Mouse (Mus musculus) lung, postnatal 0 days (tissue): ENCODE results near the gene Aff4. TPM values are rescaled to one million over a fixed set of nuclear protein-coding genes. Genes with fewer than 3 reads are reported as not detected.

ENCODE experiments used
- ATAC-seq: fragments of 200-750 bp; cut with Nextera tagmentation; 2 replicates; pipeline ENCODE4 v1.8.0; 2017; ENCODE audit warnings: moderate library complexity
- DNase-seq: peaks from one replicate; pipeline ENCODE4 v3.0.0-alpha.2; 2016; ENCODE audit warnings: low spot score
- H3K27ac ChIP-seq: fragments of 300-500 bp; sonication (generic); 2 replicates; pipeline ENCODE4 v1.5.1; 2014; ENCODE audit warnings: antibody characterized with exemption, mild to moderate bottlenecking, low read length, mixed read lengths
- H3K27me3 ChIP-seq: fragments of 300-500 bp; sonication (generic); replicated peaks from 2 replicates; pipeline ENCODE4 v1.6.1; 2014; ENCODE audit warnings: low read length, mixed read lengths; ENCODE audit not compliant: insufficient read depth
- H3K36me3 ChIP-seq: fragments of 300-500 bp; sonication (generic); 2 replicates; pipeline ENCODE4 v1.6.1; 2014; ENCODE audit warnings: low read length, mixed read lengths; ENCODE audit not compliant: insufficient read depth
- H3K4me1 ChIP-seq: fragments of 300-500 bp; sonication (generic); 2 replicates; pipeline ENCODE4 v1.6.1; 2014; ENCODE audit warnings: antibody characterized with exemption, low read depth, low read length, mixed read lengths; ENCODE audit not compliant: insufficient read depth
- H3K4me2 ChIP-seq: fragments of 300-500 bp; sonication (generic); replicated peaks from 2 replicates; pipeline ENCODE4 v1.6.1; 2014; ENCODE audit warnings: low read depth, mild to moderate bottlenecking, low read length, moderate library complexity, mixed read lengths
- H3K4me3 ChIP-seq: fragments of 300-500 bp; sonication (generic); 2 replicates; pipeline ENCODE4 v1.5.1; 2014; ENCODE audit warnings: low read depth, low read length
- H3K9ac ChIP-seq: fragments of 300-500 bp; sonication (generic); replicated peaks from 2 replicates; pipeline ENCODE4 v1.6.1; 2014; ENCODE audit warnings: low read depth, mild to moderate bottlenecking
- H3K9me3 ChIP-seq: fragments of 300-500 bp; sonication (generic); 2 replicates; pipeline ENCODE4 v1.6.1; 2016; ENCODE audit warnings: low read length, mixed read lengths
- CTCF ChIP-seq: IDR thresholded peaks from 2 replicates; pipeline ENCODE4 v1.5.1; 2016; ENCODE audit warnings: antibody characterized with exemption, mild to moderate bottlenecking
- EP300 ChIP-seq: IDR thresholded peaks from 2 replicates; pipeline ENCODE4 v1.6.1; 2016; ENCODE audit warnings: antibody characterized with exemption, mild to moderate bottlenecking, control low read depth
- WGBS: fragments of 180-500 bp; shearing (Covaris S2); extraction: QIAGEN DNeasy Blood & Tissue Kit; methylation state at CpG from one replicate; pipeline ENCODE4 v1.1.7; 2014; 5-methylcytosine and 5-hydroxymethylcytosine counted together
- polyA plus RNA-seq: library from polyadenylated mRNA; unstranded; fragments of >200 nt; fragmentation: Nextera tagmentation; extraction: Ambion mirVana; gene quantifications from 2 replicates; pipeline ENCODE4 v1.2.1, GENCODE M21; 2015

The Aff4 gene
- polyA plus RNA-seq, 1 experiment from 2014 or later, result 50.9 TPM

GRCm38 (mm10) chr11:53427993-53428715 lies 77.5 kb downstream of the Aff4 start:
- no peak overlapping the region for H3K27ac ChIP-seq
- H3K9me3 ChIP-seq, result no peaks in the 10 kb centered on the region
- 94% methylated on average over 3 of the region's 3 CpGs for WGBS
- no peak for TF ChIP-seq CTCF
- no peak for TF ChIP-seq EP300
- H3K4me1 ChIP-seq, result 0 out of 2 replicates have a peak, but pooled peaks cover 4% of the 10 kb centered on the region
- ATAC-seq (no peak), DNase-seq (no peak)
- H3K27me3 ChIP-seq, result no peaks in the 10 kb centered on the region
- H3K4me2 ChIP-seq, result no peak overlapping the region
- no peak overlapping the region for H3K4me3 ChIP-seq
- H3K9ac ChIP-seq, result no peak overlapping the region
- no peaks in the 10 kb centered on the region for H3K36me3 ChIP-seq

DNA sequence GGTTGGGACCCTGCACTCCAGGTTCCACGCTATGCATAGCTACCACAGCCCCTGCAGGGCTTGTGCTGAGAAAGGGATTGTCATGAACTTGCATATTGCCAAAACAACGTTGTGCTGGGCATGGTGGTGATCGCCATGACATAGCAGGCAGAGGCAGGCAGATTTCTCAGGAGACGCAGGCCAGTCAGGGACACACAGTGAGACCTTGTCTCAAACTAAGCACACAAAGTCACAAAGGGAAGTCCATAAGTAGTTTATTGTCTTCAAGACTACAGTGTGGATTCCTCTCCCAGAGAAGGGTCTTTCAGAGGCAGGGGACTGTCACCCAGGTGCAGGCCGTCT lies 78.1 kb downstream of the Aff4 start:
- WGBS, result 91% methylated on average over 5 of the region's 5 CpGs
- no peak overlapping the region for H3K4me2 ChIP-seq
- no peak overlapping the region for H3K27ac ChIP-seq
- TF ChIP-seq CTCF (no peak), EP300 (no peak)
- no peak for ATAC-seq
- no peak for DNase-seq
- H3K4me1 ChIP-seq, result 0 out of 2 replicates have a peak, but pooled peaks cover 4% of the 10 kb centered on the region
- H3K9ac ChIP-seq, result no peak overlapping the region
- no peaks in the 10 kb centered on the region for H3K9me3 ChIP-seq
- no peak overlapping the region for H3K4me3 ChIP-seq
- H3K27me3 ChIP-seq, result no peaks in the 10 kb centered on the region
- no peaks in the 10 kb centered on the region for H3K36me3 ChIP-seq

DNA sequence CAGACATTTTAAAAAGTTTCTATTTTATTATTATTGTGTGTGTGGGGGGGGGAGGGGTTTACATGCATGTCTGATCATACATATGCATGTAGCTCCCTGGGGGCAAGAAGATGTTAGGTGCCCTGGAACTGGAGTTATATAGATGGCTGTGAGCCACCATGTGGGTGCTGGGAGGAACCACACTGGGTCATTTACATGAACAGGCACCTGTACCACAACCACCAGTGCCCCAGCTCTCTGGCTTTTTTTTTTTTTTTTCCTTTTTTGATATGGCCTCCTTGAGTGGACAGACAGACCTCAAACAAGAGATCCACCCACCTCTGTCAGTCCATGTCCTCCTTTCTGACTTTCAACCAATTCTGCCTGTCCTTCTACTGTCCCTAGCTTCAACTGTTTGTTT lies 78.5 kb downstream of the Aff4 start:
- H3K4me3 ChIP-seq, result no peak overlapping the region

DNA sequence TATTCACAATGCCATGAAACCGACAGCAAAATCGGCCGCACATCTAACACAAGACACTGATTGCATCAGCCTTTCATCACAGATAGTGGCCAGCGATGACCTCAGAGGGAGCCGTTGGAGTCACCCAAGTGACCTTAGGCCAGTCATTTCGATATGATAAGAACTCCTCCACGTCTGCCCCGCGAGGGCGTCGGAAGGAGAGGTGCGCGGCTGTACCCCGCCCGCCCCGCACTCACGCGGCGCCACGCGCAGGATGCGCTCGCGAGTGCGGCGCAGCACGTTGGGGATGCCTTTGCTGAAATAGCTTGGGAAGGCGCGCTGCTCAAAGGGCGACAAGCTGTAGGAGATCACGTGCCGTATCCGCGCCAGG lies 79.7 kb downstream of the Aff4 start:
- ATAC-seq (peak; percentile 33), DNase-seq (no peak)
- TF ChIP-seq CTCF, result no peak
- TF ChIP-seq EP300, result no peak
- Histone ChIP-seq H3K4me1 (0 out of 2 replicates have a peak, but pooled peaks cover 4% of the 10 kb centered on the region), H3K9me3 (no peaks in the 10 kb centered on the region), H3K27ac (peak overlapping the region; percentile 86), H3K27me3 (no peaks in the 10 kb centered on the region), H3K4me2 (peak overlapping the region; percentile 65), H3K9ac (peak overlapping the region; percentile 82), H3K36me3 (no peaks in the 10 kb centered on the region), H3K4me3 (peak overlapping the region; percentile 71)
- under 1% methylated on average over 34 of the region's 34 CpGs for WGBS

More for the DNA sequence above, 78.5 kb downstream of the Aff4 start:
- DNase-seq (no peak), ATAC-seq (no peak)
- H3K36me3 ChIP-seq, result no peaks in the 10 kb centered on the region
- H3K4me1 ChIP-seq, result 0 out of 2 replicates have a peak, but pooled peaks cover 4% of the 10 kb centered on the region
- no peaks in the 10 kb centered on the region for H3K9me3 ChIP-seq
- H3K9ac ChIP-seq, result no peak overlapping the region
- no peaks in the 10 kb centered on the region for H3K27me3 ChIP-seq
- no peak overlapping the region for H3K4me2 ChIP-seq
- no peak for TF ChIP-seq EP300
- no peak for TF ChIP-seq CTCF
- H3K27ac ChIP-seq, result no peak overlapping the region

DNA sequence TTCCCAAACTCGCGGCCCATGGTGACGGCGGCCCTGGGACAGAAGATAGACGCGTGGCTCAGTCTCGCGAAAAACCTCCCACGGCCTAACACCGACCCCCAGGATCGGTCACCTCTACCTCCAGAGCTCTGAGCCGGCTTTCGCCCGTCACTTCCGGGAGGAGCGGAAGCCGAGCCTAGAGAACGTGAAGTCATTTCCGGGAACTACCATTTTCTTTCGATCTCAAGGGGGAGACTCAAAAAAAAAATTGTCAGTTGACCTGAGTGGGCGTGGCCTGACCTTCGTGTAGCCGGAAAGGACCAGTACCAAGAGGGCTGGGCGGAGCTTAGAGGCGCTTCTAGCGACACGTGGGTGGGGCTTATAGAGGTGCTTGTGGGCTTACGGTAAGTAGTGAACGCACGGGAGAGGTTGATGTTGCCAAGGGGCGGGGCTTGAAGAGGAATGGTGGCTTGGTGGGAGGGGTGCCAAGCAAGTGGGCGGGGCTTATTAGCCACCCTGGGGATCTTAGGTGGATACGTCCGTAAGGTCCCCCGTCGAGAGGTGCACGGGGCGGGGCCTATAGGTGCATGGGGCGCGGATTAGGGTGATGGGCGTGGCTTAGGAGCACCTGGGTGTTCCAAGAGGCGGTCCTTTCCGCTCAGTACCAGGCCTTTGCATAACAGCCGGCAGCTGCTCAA lies 80.2 kb downstream of the Aff4 start, which contains the start of the genes Uqcrq and Gdf9:
Gene Uqcrq (minus strand): TSS at position 162 of the 677 bp plus-strand sequence.
Gene Gdf9 (plus strand): TSS at position 354 of the 677 bp plus-strand sequence.
- WGBS, result 1% methylated on average over 43 of the region's 44 CpGs
- TF ChIP-seq CTCF (no peak), EP300 (peak; percentile 81)

GRCm38 (mm10) chr11:53431347-53432056 lies 80.9 kb downstream of the Aff4 start:
- no peaks in the 10 kb centered on the region for H3K36me3 ChIP-seq
- ATAC-seq (peak; percentile 25), DNase-seq (peak; percentile 65)
- H3K27ac ChIP-seq, result peak overlapping the region; percentile 86
- H3K9me3 ChIP-seq, result no peaks in the 10 kb centered on the region
- no peaks in the 10 kb centered on the region for H3K27me3 ChIP-seq
- peak overlapping the region; percentile 65 for H3K4me2 ChIP-seq
- TF ChIP-seq EP300 (0 out of 2 replicates have a peak, but pooled peaks have one; percentile 5), CTCF (no peak)
- H3K4me1 ChIP-seq, result 0 out of 2 replicates have a peak, but pooled peaks cover 4% of the 10 kb centered on the region
- H3K4me3 ChIP-seq, result peak overlapping the region; percentile 71
- H3K9ac ChIP-seq, result peak overlapping the region; percentile 19; the same call in 1 of the 2 replicates
- WGBS, result 11% methylated on average over 9 of the region's 9 CpGs

More for the DNA sequence above, 80.2 kb downstream of the Aff4 start, which contains the start of the genes Uqcrq and Gdf9:
- DNase-seq, result peak; percentile 100
- H3K9me3 ChIP-seq, result no peaks in the 10 kb centered on the region
- H3K4me1 ChIP-seq, result 0 out of 2 replicates have a peak, but pooled peaks cover 4% of the 10 kb centered on the region
- peak within 1 kb of the TSS; percentile 82 for H3K9ac ChIP-seq
- no peaks in the 10 kb centered on the region for H3K36me3 ChIP-seq
- no peaks in the 10 kb centered on the region for H3K27me3 ChIP-seq
- H3K4me2 ChIP-seq, result peak within 1 kb of the TSS; percentile 65
- ATAC-seq, result peak; percentile 95
- peak within 1 kb of the TSS; percentile 71 for H3K4me3 ChIP-seq
- H3K27ac ChIP-seq, result peak within 1 kb of the TSS; percentile 86
